Mouse (Mus musculus): ENCODE data around the gene Rad51b. TPM values are rescaled to one million over a fixed set of nuclear protein-coding genes. Genes with fewer than 3 reads are reported as not detected.

Gene Rad51b
- polyA plus RNA-seq, 1 experiment from 2014 or later: 8.0 TPM

GRCm38 (mm10) chr12:79719091-79719846 lies 422.2 kb downstream of the Rad51b start:
- Histone ChIP-seq H3K27ac (ENCODE audit: low read depth, low read length) (peak overlapping the region; percentile 91), H3K27me3 (ENCODE audit: control insufficient read depth, insufficient read depth, low read length) (no peaks in the 10 kb centered on the region), H3K4me1 (replicated peaks; ENCODE audit: control insufficient read depth, insufficient read depth, low read length) (peaks cover 39% of the 10 kb centered on the region), H3K9me3 (ENCODE audit: control insufficient read depth, low read length) (no peaks in the 10 kb centered on the region), H3K36me3 (ENCODE audit: control insufficient read depth, insufficient read depth, low read length) (no peaks in the 10 kb centered on the region), H3K4me3 (ENCODE audit: low read depth, low read length) (no peak overlapping the region), H3K4me2 (ENCODE audit: low read depth, low read length, severe bottlenecking) (0 out of 2 replicates have a peak overlapping the region, but pooled peaks have one; percentile 8), H3K9ac (ENCODE audit: low read length) (peak overlapping the region; percentile 23; the same call in 1 of the 2 replicates)
- peak; percentile 86 for DNase-seq (ENCODE audit: low spot score)
- WGBS: 2% methylated on average over 10 of the region's 10 CpGs
- peak; percentile 94 for ATAC-seq (replicated peaks; ENCODE audit: low FRiP score)

- ATAC-seq (replicated peaks; ENCODE audit: low FRiP score): peak; percentile 7; the same call in 1 of the 2 replicates
- H3K27me3 ChIP-seq (ENCODE audit: control insufficient read depth, insufficient read depth, low read length): no peaks in the 10 kb centered on the region
- H3K4me3 ChIP-seq (ENCODE audit: low read depth, low read length): no peak overlapping the region
- no peak overlapping the region for H3K4me2 ChIP-seq (ENCODE audit: low read depth, low read length, severe bottlenecking)
- peaks cover 35% of the 10 kb centered on the region for H3K4me1 ChIP-seq (replicated peaks; ENCODE audit: control insufficient read depth, insufficient read depth, low read length)
- H3K27ac ChIP-seq (ENCODE audit: low read depth, low read length): peak overlapping the region; percentile 91
- peak overlapping the region; percentile 27 for H3K9ac ChIP-seq (ENCODE audit: low read length)
- no peaks in the 10 kb centered on the region for H3K9me3 ChIP-seq (ENCODE audit: control insufficient read depth, low read length)
- no peaks in the 10 kb centered on the region for H3K36me3 ChIP-seq (ENCODE audit: control insufficient read depth, insufficient read depth, low read length)
- WGBS: 26% methylated on average over 1 of the region's 1 CpGs
- DNase-seq (ENCODE audit: low spot score): no peak
Measured at GRCm38 (mm10) chr12:79719847-79720201, 422.7 kb downstream of the Rad51b start.

DNA sequence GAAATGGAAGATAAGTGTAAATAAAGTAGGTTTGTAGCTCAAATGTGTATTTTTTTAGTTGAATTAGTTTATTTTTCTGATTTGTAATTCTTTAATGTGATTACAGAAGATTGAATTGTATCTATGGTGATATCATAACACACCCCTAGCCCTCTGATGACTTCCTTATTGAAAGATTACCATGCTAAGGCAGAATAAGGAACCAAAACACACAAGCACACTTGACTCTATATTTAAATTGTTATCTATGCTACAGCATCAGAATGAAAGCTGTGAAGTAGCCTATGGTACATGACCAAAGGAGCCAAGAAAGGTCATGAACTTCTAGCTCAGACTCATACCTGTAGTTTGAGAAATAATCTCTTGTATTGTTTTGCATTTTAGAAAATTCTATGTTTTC lies 427.8 kb downstream of the Rad51b start:
- no peaks in the 10 kb centered on the region for H3K36me3 ChIP-seq (ENCODE audit: control insufficient read depth, insufficient read depth, low read length)
- no peak overlapping the region for H3K4me2 ChIP-seq (ENCODE audit: low read depth, low read length, severe bottlenecking)
- H3K9ac ChIP-seq (ENCODE audit: low read length): no peak overlapping the region
- H3K9me3 ChIP-seq (ENCODE audit: control insufficient read depth, low read length): peaks cover 9% of the 10 kb centered on the region
- H3K27me3 ChIP-seq (ENCODE audit: control insufficient read depth, insufficient read depth, low read length): no peaks in the 10 kb centered on the region
- no peak overlapping the region for H3K27ac ChIP-seq (ENCODE audit: low read depth, low read length)
- no peak overlapping the region for H3K4me3 ChIP-seq (ENCODE audit: low read depth, low read length)
- no peak for DNase-seq (ENCODE audit: low spot score)
- ATAC-seq (replicated peaks; ENCODE audit: low FRiP score): no peak
- H3K4me1 ChIP-seq (replicated peaks; ENCODE audit: control insufficient read depth, insufficient read depth, low read length): peaks cover 7% of the 10 kb centered on the region; the same call in 1 of the 2 replicates

- no peaks in the 10 kb centered on the region for H3K27me3 ChIP-seq (ENCODE audit: control insufficient read depth, insufficient read depth, low read length)
- peaks cover 9% of the 10 kb centered on the region for H3K9me3 ChIP-seq (ENCODE audit: control insufficient read depth, low read length)
- no peak for DNase-seq (ENCODE audit: low spot score)
- no peaks in the 10 kb centered on the region for H3K36me3 ChIP-seq (ENCODE audit: control insufficient read depth, insufficient read depth, low read length)
- no peak overlapping the region for H3K27ac ChIP-seq (ENCODE audit: low read depth, low read length)
- peaks cover 3% of the 10 kb centered on the region; the same call in 1 of the 2 replicates for H3K4me1 ChIP-seq (replicated peaks; ENCODE audit: control insufficient read depth, insufficient read depth, low read length)
- no peak overlapping the region for H3K4me2 ChIP-seq (ENCODE audit: low read depth, low read length, severe bottlenecking)
- ATAC-seq (replicated peaks; ENCODE audit: low FRiP score): no peak
- no peak overlapping the region for H3K4me3 ChIP-seq (ENCODE audit: low read depth, low read length)
- no peak overlapping the region for H3K9ac ChIP-seq (ENCODE audit: low read length)
Measured at GRCm38 (mm10) chr12:79725711-79726110, 428.6 kb downstream of the Rad51b start.

- Histone ChIP-seq H3K9me3 (ENCODE audit: control insufficient read depth, low read length) (peaks cover 9% of the 10 kb centered on the region), H3K9ac (ENCODE audit: low read length) (no peak overlapping the region), H3K4me2 (ENCODE audit: low read depth, low read length, severe bottlenecking) (no peak overlapping the region), H3K27me3 (ENCODE audit: control insufficient read depth, insufficient read depth, low read length) (no peaks in the 10 kb centered on the region), H3K36me3 (ENCODE audit: control insufficient read depth, insufficient read depth, low read length) (no peaks in the 10 kb centered on the region), H3K4me1 (replicated peaks; ENCODE audit: control insufficient read depth, insufficient read depth, low read length) (0 out of 2 replicates have a peak, but pooled peaks cover 3% of the 10 kb centered on the region), H3K4me3 (ENCODE audit: low read depth, low read length) (no peak overlapping the region), H3K27ac (ENCODE audit: low read depth, low read length) (no peak overlapping the region)
- ATAC-seq (replicated peaks; ENCODE audit: low FRiP score): no peak
- DNase-seq (ENCODE audit: low spot score): no peak
- 80% methylated on average over 2 of the region's 2 CpGs for WGBS
Measured at GRCm38 (mm10) chr12:79726116-79726515, 429.0 kb downstream of the Rad51b start.

GRCm38 (mm10) chr12:79726959-79727358 lies 429.9 kb downstream of the Rad51b start:
- peaks cover 9% of the 10 kb centered on the region for H3K9me3 ChIP-seq (ENCODE audit: control insufficient read depth, low read length)
- H3K9ac ChIP-seq (ENCODE audit: low read length): no peak overlapping the region
- no peak overlapping the region for H3K4me2 ChIP-seq (ENCODE audit: low read depth, low read length, severe bottlenecking)
- no peaks in the 10 kb centered on the region for H3K27me3 ChIP-seq (ENCODE audit: control insufficient read depth, insufficient read depth, low read length)
- H3K4me3 ChIP-seq (ENCODE audit: low read depth, low read length): no peak overlapping the region
- no peaks in the 10 kb centered on the region for H3K36me3 ChIP-seq (ENCODE audit: control insufficient read depth, insufficient read depth, low read length)
- DNase-seq (ENCODE audit: low spot score): no peak
- no peaks in the 10 kb centered on the region for H3K4me1 ChIP-seq (replicated peaks; ENCODE audit: control insufficient read depth, insufficient read depth, low read length)
- H3K27ac ChIP-seq (ENCODE audit: low read depth, low read length): no peak overlapping the region
- ATAC-seq (replicated peaks; ENCODE audit: low FRiP score): no peak

DNA sequence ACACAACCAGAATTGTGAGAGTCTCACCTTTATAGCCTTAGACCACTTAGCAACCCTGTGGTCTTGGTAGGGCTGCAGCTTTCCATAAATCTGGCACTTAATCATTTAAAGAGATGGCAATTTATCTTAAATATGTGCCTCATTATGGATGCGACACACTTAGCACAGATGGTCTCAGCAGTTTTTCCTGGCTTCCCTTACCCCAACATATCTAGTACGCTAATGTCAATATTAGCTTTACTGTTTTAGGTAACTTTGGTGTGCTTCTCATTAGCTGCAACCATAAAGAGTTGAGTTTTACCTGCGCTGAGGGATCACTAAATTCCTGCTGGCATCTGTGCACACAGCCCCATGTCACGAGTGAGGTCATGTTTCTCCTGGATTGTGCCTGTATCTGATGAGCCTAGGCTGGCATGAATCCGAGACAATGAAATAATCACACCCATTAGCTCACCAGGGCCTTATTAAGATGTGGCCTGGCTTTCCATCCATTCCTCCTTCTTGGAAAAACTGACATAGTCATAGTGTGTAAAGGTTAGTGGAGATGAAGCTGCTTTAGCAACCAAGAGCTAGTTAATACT lies 432.9 kb downstream of the Rad51b start:
- no peak overlapping the region for H3K4me3 ChIP-seq (ENCODE audit: low read depth, low read length)
- H3K27me3 ChIP-seq (ENCODE audit: control insufficient read depth, insufficient read depth, low read length): no peaks in the 10 kb centered on the region
- DNase-seq (ENCODE audit: low spot score): no peak
- peaks cover 9% of the 10 kb centered on the region for H3K9me3 ChIP-seq (ENCODE audit: control insufficient read depth, low read length)
- H3K27ac ChIP-seq (ENCODE audit: low read depth, low read length): no peak overlapping the region
- ATAC-seq (replicated peaks; ENCODE audit: low FRiP score): no peak
- no peak overlapping the region for H3K9ac ChIP-seq (ENCODE audit: low read length)
- no peaks in the 10 kb centered on the region for H3K36me3 ChIP-seq (ENCODE audit: control insufficient read depth, insufficient read depth, low read length)
- no peaks in the 10 kb centered on the region for H3K4me1 ChIP-seq (replicated peaks; ENCODE audit: control insufficient read depth, insufficient read depth, low read length)
- 82% methylated on average over 5 of the region's 5 CpGs for WGBS
- no peak overlapping the region for H3K4me2 ChIP-seq (ENCODE audit: low read depth, low read length, severe bottlenecking)

DNA sequence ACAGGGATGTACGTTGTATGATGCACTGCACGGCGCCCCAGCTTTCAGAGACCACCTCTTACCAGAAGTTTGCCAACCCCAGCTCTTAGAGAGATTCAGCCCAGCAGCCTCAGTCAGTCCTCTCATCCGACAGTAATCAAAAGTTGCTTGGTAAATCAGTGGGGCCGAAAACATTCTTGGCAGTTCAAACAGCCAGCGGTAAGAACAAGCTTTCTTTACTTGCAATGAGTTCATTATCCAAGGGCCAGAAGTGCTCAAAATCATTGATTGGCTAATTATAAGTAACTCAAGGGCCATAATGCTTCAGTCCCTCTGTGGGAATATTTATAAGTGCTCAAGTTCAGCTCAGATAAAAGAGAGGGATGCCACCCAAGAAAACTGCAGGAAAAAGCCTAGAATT lies 434.8 kb downstream of the Rad51b start:
- no peak for ATAC-seq (replicated peaks; ENCODE audit: low FRiP score)
- WGBS: 66% methylated on average over 6 of the region's 6 CpGs
- H3K27ac ChIP-seq (ENCODE audit: low read depth, low read length): no peak overlapping the region

More for the DNA sequence above, 434.8 kb downstream of the Rad51b start:
- Histone ChIP-seq H3K4me1 (replicated peaks; ENCODE audit: control insufficient read depth, insufficient read depth, low read length) (no peaks in the 10 kb centered on the region), H3K4me3 (ENCODE audit: low read depth, low read length) (no peak overlapping the region), H3K36me3 (ENCODE audit: control insufficient read depth, insufficient read depth, low read length) (no peaks in the 10 kb centered on the region), H3K27me3 (ENCODE audit: control insufficient read depth, insufficient read depth, low read length) (no peaks in the 10 kb centered on the region), H3K4me2 (ENCODE audit: low read depth, low read length, severe bottlenecking) (no peak overlapping the region), H3K9ac (ENCODE audit: low read length) (no peak overlapping the region), H3K9me3 (ENCODE audit: control insufficient read depth, low read length) (peaks cover 9% of the 10 kb centered on the region)
- DNase-seq (ENCODE audit: low spot score): no peak
